Mouse (Mus musculus) embryonic facial prominence, embryonic 14.5 days (tissue): ENCODE data around the gene Tent5c. TPM values are rescaled to one million over a fixed set of nuclear protein-coding genes. Genes with fewer than 3 reads are reported as not detected.

Experiments used
- ATAC-seq: fragments of 200-750 bp; cut with Nextera tagmentation; 2 replicates; pipeline ENCODE4 v1.8.0; 2017; ENCODE audit warnings: low read depth, moderate number of reproducible peaks, moderate TSS enrichment
- DNase-seq: peaks from one replicate; pipeline ENCODE4 v3.0.0-alpha.2; 2015; ENCODE audit warnings: low spot score
- H3K27ac ChIP-seq: fragments of 300-500 bp; sonication (generic); replicated peaks from 2 replicates; pipeline ENCODE4 v1.5.1; 2014; ENCODE audit warnings: low read depth, mild to moderate bottlenecking, low read length, moderate library complexity
- H3K27me3 ChIP-seq: fragments of 300-500 bp; sonication (generic); replicated peaks from 2 replicates; pipeline ENCODE4 v1.6.1; 2014; ENCODE audit warnings: low read length; ENCODE audit not compliant: control insufficient read depth, insufficient read depth
- H3K36me3 ChIP-seq: fragments of 300-500 bp; sonication (generic); 2 replicates; pipeline ENCODE4 v1.6.1; 2014; ENCODE audit warnings: low read length, mixed read lengths; ENCODE audit not compliant: control insufficient read depth, insufficient read depth
- H3K4me1 ChIP-seq: fragments of 300-500 bp; sonication (generic); 2 replicates; pipeline ENCODE4 v1.6.1; 2014; ENCODE audit warnings: antibody characterized with exemption, low read length; ENCODE audit not compliant: control insufficient read depth, insufficient read depth
- H3K4me2 ChIP-seq: fragments of 300-500 bp; sonication (generic); 2 replicates; pipeline ENCODE4 v1.6.1; 2014; ENCODE audit warnings: low read depth, mild to moderate bottlenecking, low read length, moderate library complexity, mixed read lengths
- H3K4me3 ChIP-seq: fragments of 300-500 bp; sonication (generic); 2 replicates; pipeline ENCODE4 v1.5.1; 2014; ENCODE audit warnings: low read depth, mild to moderate bottlenecking, low read length
- H3K9ac ChIP-seq: fragments of 300-500 bp; sonication (generic); 2 replicates; pipeline ENCODE4 v1.6.1; 2014; ENCODE audit warnings: low read depth, mild to moderate bottlenecking, low read length, moderate library complexity, mixed read lengths
- H3K9me3 ChIP-seq: fragments of 300-500 bp; sonication (generic); 2 replicates; pipeline ENCODE4 v1.6.1; 2016; ENCODE audit warnings: low read length; ENCODE audit not compliant: control insufficient read depth
- WGBS: fragments of 180-500 bp; shearing (Covaris S2); extraction: QIAGEN DNeasy Blood & Tissue Kit; methylation state at CpG from one replicate; pipeline ENCODE4 v1.1.7; 2014; 5-methylcytosine and 5-hydroxymethylcytosine counted together
- polyA plus RNA-seq: library from polyadenylated mRNA; unstranded; fragments of >200 nt; fragmentation: Nextera tagmentation; extraction: Ambion mirVana; gene quantifications from 2 replicates; pipeline ENCODE4 v1.2.1, GENCODE M21; 2014

Tent5c gene
- polyA plus RNA-seq, 1 experiment from 2014 or later, result 13.2 TPM

DNA sequence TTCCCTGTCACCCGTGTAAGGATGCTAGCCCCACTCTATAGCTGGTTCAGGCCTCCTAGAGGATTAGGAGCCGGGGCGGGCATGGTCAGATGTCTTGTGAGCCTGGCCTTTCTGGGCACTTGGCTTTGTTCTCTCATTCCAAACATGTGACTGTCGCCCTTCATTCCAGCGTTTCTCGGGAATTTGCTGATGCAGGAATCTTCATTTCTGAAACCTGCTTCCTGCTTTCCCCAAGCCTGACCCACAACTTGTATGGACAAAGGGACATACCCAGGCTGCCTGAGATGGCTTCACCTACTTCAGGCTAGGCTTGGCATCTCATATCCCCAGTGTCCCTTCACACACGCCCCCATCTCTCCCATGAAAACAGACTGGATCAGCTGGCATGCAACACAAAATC, 33.5 kb upstream of the Tent5c start:
- no peaks in the 10 kb centered on the region for H3K4me1 ChIP-seq
- no peaks in the 10 kb centered on the region for H3K27me3 ChIP-seq
- H3K9ac ChIP-seq, result no peak overlapping the region
- no peak overlapping the region for H3K27ac ChIP-seq
- H3K9me3 ChIP-seq, result no peaks in the 10 kb centered on the region
- no peak overlapping the region for H3K4me3 ChIP-seq
- 72% methylated on average over 7 of the region's 7 CpGs for WGBS
- no peak for DNase-seq
- no peak for ATAC-seq
- no peaks in the 10 kb centered on the region for H3K36me3 ChIP-seq
- H3K4me2 ChIP-seq, result no peak overlapping the region

- WGBS, result 38% methylated on average over 1 of the region's 1 CpGs
- no peaks in the 10 kb centered on the region for H3K4me1 ChIP-seq
- no peak for ATAC-seq
- no peaks in the 10 kb centered on the region for H3K36me3 ChIP-seq
- no peak overlapping the region for H3K4me3 ChIP-seq
- H3K27ac ChIP-seq, result no peak overlapping the region
- DNase-seq, result no peak
- no peaks in the 10 kb centered on the region for H3K9me3 ChIP-seq
- no peak overlapping the region for H3K4me2 ChIP-seq
- H3K27me3 ChIP-seq, result no peaks in the 10 kb centered on the region
- no peak overlapping the region for H3K9ac ChIP-seq
Observed at GRCm38 (mm10) chr3:100521626-100522025, 32.5 kb upstream of the Tent5c start.

GRCm38 (mm10) chr3:100515754-100516141, 26.6 kb upstream of the Tent5c start:
- Histone ChIP-seq H3K4me1 (no peaks in the 10 kb centered on the region), H3K9ac (no peak overlapping the region), H3K27me3 (no peaks in the 10 kb centered on the region), H3K4me3 (no peak overlapping the region), H3K9me3 (no peaks in the 10 kb centered on the region), H3K27ac (no peak overlapping the region), H3K36me3 (no peaks in the 10 kb centered on the region), H3K4me2 (no peak overlapping the region)
- WGBS, result 78% methylated on average over 5 of the region's 5 CpGs
- ATAC-seq (no peak), DNase-seq (no peak)

DNA sequence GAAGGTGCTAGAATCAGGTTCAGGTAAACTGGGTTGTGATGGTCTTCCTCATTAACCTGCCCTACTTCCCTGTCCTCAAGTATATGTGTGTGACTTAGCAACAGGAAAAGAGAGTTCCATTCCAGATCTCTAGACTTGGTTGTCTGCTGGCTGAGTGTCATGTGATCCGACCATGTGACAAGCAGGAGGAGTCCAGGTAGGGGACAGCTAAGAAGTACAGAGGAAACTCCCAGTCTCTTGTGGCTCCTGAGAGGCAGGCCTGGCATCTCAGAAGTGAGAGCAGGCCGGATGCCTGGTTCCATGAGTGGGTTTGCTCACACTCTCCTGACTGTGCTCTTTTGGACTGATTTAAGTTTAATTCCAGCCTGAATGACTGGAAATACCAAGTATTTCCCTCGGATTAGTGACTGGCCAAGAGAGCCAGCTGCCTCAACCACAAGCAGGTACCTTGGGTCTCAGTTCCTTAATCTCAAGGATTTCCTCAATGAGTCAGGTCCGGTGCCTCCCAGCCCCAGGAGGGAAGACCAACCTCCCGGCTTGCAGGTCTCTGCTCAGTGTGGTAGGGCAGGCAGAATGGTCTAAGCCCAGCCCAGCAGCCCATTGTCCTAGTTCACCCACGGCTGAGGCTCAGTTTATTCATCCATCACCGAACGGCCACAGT, 26.1 kb upstream of the Tent5c start:
- no peak overlapping the region for H3K27ac ChIP-seq
- no peak overlapping the region for H3K4me2 ChIP-seq
- DNase-seq (no peak), ATAC-seq (no peak)
- no peaks in the 10 kb centered on the region for H3K27me3 ChIP-seq
- no peaks in the 10 kb centered on the region for H3K4me1 ChIP-seq
- WGBS, result 76% methylated on average over 8 of the region's 8 CpGs
- H3K9me3 ChIP-seq, result no peaks in the 10 kb centered on the region
- no peak overlapping the region for H3K4me3 ChIP-seq
- no peak overlapping the region for H3K9ac ChIP-seq
- no peaks in the 10 kb centered on the region for H3K36me3 ChIP-seq

GRCm38 (mm10) chr3:100507174-100507573, 18.1 kb upstream of the Tent5c start:
- Histone ChIP-seq H3K9ac (no peak overlapping the region), H3K4me3 (no peak overlapping the region), H3K27me3 (no peaks in the 10 kb centered on the region), H3K4me1 (no peaks in the 10 kb centered on the region), H3K4me2 (no peak overlapping the region), H3K36me3 (no peaks in the 10 kb centered on the region), H3K27ac (no peak overlapping the region), H3K9me3 (no peaks in the 10 kb centered on the region)
- 72% methylated on average over 4 of the region's 4 CpGs for WGBS
- no peak for DNase-seq
- ATAC-seq, result no peak

GRCm38 (mm10) chr3:100506715-100507114, 17.6 kb upstream of the Tent5c start:
- H3K36me3 ChIP-seq, result no peaks in the 10 kb centered on the region
- H3K4me1 ChIP-seq, result no peaks in the 10 kb centered on the region
- no peak overlapping the region for H3K4me3 ChIP-seq
- 65% methylated on average over 2 of the region's 2 CpGs for WGBS
- no peak overlapping the region for H3K9ac ChIP-seq
- H3K27me3 ChIP-seq, result no peaks in the 10 kb centered on the region
- H3K9me3 ChIP-seq, result no peaks in the 10 kb centered on the region
- ATAC-seq (no peak), DNase-seq (no peak)
- no peak overlapping the region for H3K27ac ChIP-seq
- no peak overlapping the region for H3K4me2 ChIP-seq

GRCm38 (mm10) chr3:100503882-100504281, 14.8 kb upstream of the Tent5c start:
- Histone ChIP-seq H3K4me3 (no peak overlapping the region), H3K36me3 (no peaks in the 10 kb centered on the region), H3K4me2 (no peak overlapping the region), H3K27ac (no peak overlapping the region), H3K9ac (no peak overlapping the region), H3K4me1 (no peaks in the 10 kb centered on the region), H3K27me3 (no peaks in the 10 kb centered on the region), H3K9me3 (peaks cover 3% of the 10 kb centered on the region; the same call in 1 of the 2 replicates)
- DNase-seq (no peak), ATAC-seq (no peak)
- WGBS, result 68% methylated on average over 6 of the region's 6 CpGs

- no peak for DNase-seq
- Histone ChIP-seq H3K9ac (no peak overlapping the region), H3K27me3 (no peaks in the 10 kb centered on the region), H3K4me1 (no peaks in the 10 kb centered on the region), H3K36me3 (no peaks in the 10 kb centered on the region), H3K4me3 (no peak overlapping the region), H3K27ac (no peak overlapping the region), H3K4me2 (no peak overlapping the region), H3K9me3 (peaks cover 3% of the 10 kb centered on the region; the same call in 1 of the 2 replicates)
- WGBS, result 74% methylated on average over 6 of the region's 6 CpGs
- ATAC-seq, result no peak
Observed at GRCm38 (mm10) chr3:100502516-100502915, 13.4 kb upstream of the Tent5c start.

DNA sequence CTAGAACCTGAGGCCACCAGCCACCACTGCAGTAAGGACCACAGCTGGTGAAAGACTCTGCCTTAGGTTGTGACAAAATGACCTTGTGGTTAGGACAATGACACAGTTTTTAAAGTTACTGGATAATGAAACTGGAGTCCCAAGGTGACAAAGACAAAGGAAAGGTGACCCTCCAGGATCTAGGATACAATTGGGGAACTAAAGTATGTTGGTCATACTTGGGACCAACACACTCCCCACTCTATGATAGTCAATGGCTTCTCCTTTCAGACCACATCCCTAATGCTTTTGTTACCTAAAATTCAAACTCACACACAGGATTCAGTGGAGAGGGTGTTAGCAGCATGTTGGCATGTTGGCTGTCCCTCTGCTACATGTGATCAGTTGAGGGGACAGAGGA, 12.8 kb upstream of the Tent5c start:
- Histone ChIP-seq H3K4me2 (no peak overlapping the region), H3K4me1 (no peaks in the 10 kb centered on the region), H3K27me3 (no peaks in the 10 kb centered on the region), H3K27ac (no peak overlapping the region), H3K36me3 (no peaks in the 10 kb centered on the region), H3K9me3 (peaks cover 3% of the 10 kb centered on the region; the same call in 1 of the 2 replicates), H3K9ac (no peak overlapping the region), H3K4me3 (no peak overlapping the region)
- ATAC-seq (no peak), DNase-seq (no peak)
